40 mouse cellular contexts compared by ENCODE assay signal in genomic region chrX:36385340-36385739, GRCm38 (mm10). TPM values are rescaled to one million over a fixed set of nuclear protein-coding genes. Genes with fewer than 3 reads are reported as not detected.
DNase-seq lines count a peak whose midpoint lies in the region; ATAC-seq lines count a peak whose summit lies in the region.
"Had no signal": no experiment of that assay in that cellular context is flagged by ENCODE, and none has a peak within 500 bp of the region (broad histone marks: within the 10 kb centered on the region; RNA-seq: fewer than 3 reads in every experiment).

No protein-coding gene starts in this region.

- H3K27ac ChIP-seq in intestine, embryonic 16.5 days (ENCODE audit: low read length) = no peak overlapping the region
- H3K27ac ChIP-seq: embryonic facial prominence, embryonic 13.5 days; hindbrain, embryonic 13.5 days; kidney, embryonic 15.5 days; left cerebral cortex, adult 2 months; limb, embryonic 13.5 days; midbrain, embryonic 13.5 days; neural tube, embryonic 15.5 days; stomach, embryonic 15.5 days had no signal

- intact Hi-C loops in gastrocnemius, postnatal 14 days (cut with DNase I; ENCODE audit: low total_unique reads) = no loop called here

- H3K4me2 ChIP-seq in intestine, embryonic 16.5 days (ENCODE audit: low read depth, low read length) = no peak overlapping the region
- H3K4me2 ChIP-seq: embryonic facial prominence, embryonic 13.5 days; heart, embryonic 11.5 days; hindbrain, embryonic 13.5 days; kidney, embryonic 15.5 days; limb, embryonic 13.5 days; liver, embryonic 11.5 days; midbrain, embryonic 13.5 days; neural tube, embryonic 15.5 days; stomach, embryonic 15.5 days had no signal

- peak; percentile 46; the same call in 1 of the 2 replicates for ATAC-seq in intestine, embryonic 16.5 days
- ATAC-seq: activated CD4-positive, CD25-positive, alpha-beta regulatory T cell, adult 4 months; forebrain, embryonic 16.5 days; midbrain, embryonic 13.5 days had no signal

- peak; percentile 6 for DNase-seq in urinary bladder, postnatal 14 days (ENCODE audit: low spot score)
- DNase-seq in urinary bladder, postnatal 25 days (ENCODE audit: low spot score) = no peak
- peak; percentile 38 for DNase-seq in adrenal gland, postnatal 14 days
- no peak for DNase-seq in gastrocnemius, postnatal 14 days
- no peak for DNase-seq in gastrocnemius, postnatal 10 days
- no peak for DNase-seq in frontal cortex, postnatal 25 days (ENCODE audit: low spot score in 2 of 2)
- DNase-seq: cerebellum, adult 18-20 months; cerebellum, postnatal 10 days; heart, adult 11 months; heart, postnatal 4 days; kidney, adult 18-20 months; kidney, postnatal 25 days; lung, postnatal 4 days; retina, postnatal 1 day; right cerebral cortex, postnatal 14 days; thymus, postnatal 25 days had no signal

- no peaks in the 10 kb centered on the region for H3K36me3 ChIP-seq in intestine, embryonic 16.5 days (ENCODE audit: control insufficient read depth, insufficient read depth, low read length)
- H3K36me3 ChIP-seq: embryonic facial prominence, embryonic 13.5 days; hindbrain, embryonic 13.5 days; kidney, embryonic 15.5 days; limb, embryonic 13.5 days; midbrain, embryonic 13.5 days; neural tube, embryonic 15.5 days; stomach, embryonic 15.5 days had no signal

- H3K9ac ChIP-seq in intestine, embryonic 16.5 days (ENCODE audit: low read depth, low read length) = no peak overlapping the region
- H3K9ac ChIP-seq: embryonic facial prominence, embryonic 13.5 days; hindbrain, embryonic 13.5 days; kidney, embryonic 15.5 days; limb, embryonic 13.5 days; midbrain, embryonic 13.5 days; neural tube, embryonic 15.5 days; stomach, embryonic 15.5 days had no signal

- H3K4me3 ChIP-seq in intestine, embryonic 16.5 days (ENCODE audit: low read length) = no peak overlapping the region
- H3K4me3 ChIP-seq: embryonic facial prominence, embryonic 13.5 days; hindbrain, embryonic 13.5 days; kidney, embryonic 15.5 days; left cerebral cortex, adult 2 months; limb, embryonic 13.5 days; megakaryocyte, embryonic 14.5 days; midbrain, embryonic 13.5 days; neural tube, embryonic 15.5 days; stomach, embryonic 15.5 days had no signal

- H3K27me3 ChIP-seq in intestine, embryonic 16.5 days (replicated peaks; ENCODE audit: control insufficient read depth, insufficient read depth, low read length) = no peaks in the 10 kb centered on the region
- H3K27me3 ChIP-seq: embryonic facial prominence, embryonic 13.5 days; hindbrain, embryonic 13.5 days; kidney, embryonic 15.5 days; limb, embryonic 13.5 days; midbrain, embryonic 13.5 days; neural tube, embryonic 15.5 days; stomach, embryonic 15.5 days had no signal

- no peaks in the 10 kb centered on the region for H3K9me3 ChIP-seq in intestine, embryonic 16.5 days (ENCODE audit: control insufficient read depth, low read length)
- H3K9me3 ChIP-seq: embryonic facial prominence, embryonic 13.5 days; hindbrain, embryonic 13.5 days; kidney, embryonic 15.5 days; limb, embryonic 13.5 days; midbrain, embryonic 13.5 days; neural tube, embryonic 15.5 days; stomach, embryonic 15.5 days had no signal

- no peaks in the 10 kb centered on the region for H3K4me1 ChIP-seq in intestine, embryonic 16.5 days (ENCODE audit: control insufficient read depth, insufficient read depth, low read length)
- H3K4me1 ChIP-seq: embryonic facial prominence, embryonic 13.5 days; hindbrain, embryonic 13.5 days; kidney, embryonic 15.5 days; limb, embryonic 13.5 days; midbrain, embryonic 13.5 days; neural tube, embryonic 15.5 days; stomach, embryonic 15.5 days had no signal

RNA-seq across cellular contexts. Expression of gene Gm6268, which starts 15.7 kb away (rescaled TPM):
- total RNA-seq in adrenal gland, postnatal 14 days (2021) = not detected in 2 replicates
- not detected in 2 replicates for polyA plus RNA-seq in intestine, embryonic 16.5 days (2015; fragmentation: Nextera tagmentation; extraction: Ambion mirVana)
- total RNA-seq in gastrocnemius, postnatal 14 days (2021) = not detected
- total RNA-seq in gastrocnemius, postnatal 10 days (2021) = not detected
- total RNA-seq: common myeloid progenitor, adult 5-6 weeks; gastrocnemius, adult 8-10 months; heart, postnatal 4 days; layer of hippocampus, adult 18-20 months; layer of hippocampus, postnatal 14 days; left cerebral cortex, adult 2 months; left cerebral cortex, postnatal 25 days; monocyte, adult 5-6 weeks had no signal
- polyA plus RNA-seq: activated CD4-positive, CD25-positive, alpha-beta regulatory T cell, adult 4 months; embryonic facial prominence, embryonic 13.5 days; forebrain, embryonic 11.5 days; forebrain, embryonic 16.5 days; heart, embryonic 11.5 days; heart, embryonic 16.5 days; hindbrain, embryonic 13.5 days; kidney, embryonic 15.5 days; limb, embryonic 13.5 days; liver, embryonic 11.5 days; liver, embryonic 16.5 days; lung, embryonic 16.5 days; midbrain, embryonic 13.5 days; neural tube, embryonic 15.5 days; stomach, embryonic 15.5 days had no signal

RNA-seq across cellular contexts. Expression of gene Lonrf3, which starts 57.2 kb away (rescaled TPM):
- total RNA-seq in adrenal gland, postnatal 14 days (2021) = 5.5 and 6.7 TPM in 2 replicates
- polyA plus RNA-seq in intestine, embryonic 16.5 days (2015; fragmentation: Nextera tagmentation; extraction: Ambion mirVana) = 0.49 and 0.66 TPM in 2 replicates
- total RNA-seq in gastrocnemius, postnatal 14 days (2021) = 1 to 10 TPM; 1.6 to 1.8 TPM
- 1 to 10 TPM; 2.5 to 3.2 TPM for total RNA-seq in gastrocnemius, postnatal 10 days (2021)
- total RNA-seq: monocyte, adult 5-6 weeks had no signal
- polyA plus RNA-seq: activated CD4-positive, CD25-positive, alpha-beta regulatory T cell, adult 4 months had no signal

Comparison
In these comparisons a context has a peak if more than half of its experiments do, and no peak if none do; other contexts are left out.
1. DNase-seq: peak in urinary bladder, postnatal 14 days (single experiment) and adrenal gland, postnatal 14 days (single experiment); none in urinary bladder, postnatal 25 days (single experiment), gastrocnemius, postnatal 14 days (single experiment), gastrocnemius, postnatal 10 days (single experiment) and frontal cortex, postnatal 25 days (0 of 2).